Mouse (Mus musculus): ENCODE data around the gene Polr2l.

DNA sequence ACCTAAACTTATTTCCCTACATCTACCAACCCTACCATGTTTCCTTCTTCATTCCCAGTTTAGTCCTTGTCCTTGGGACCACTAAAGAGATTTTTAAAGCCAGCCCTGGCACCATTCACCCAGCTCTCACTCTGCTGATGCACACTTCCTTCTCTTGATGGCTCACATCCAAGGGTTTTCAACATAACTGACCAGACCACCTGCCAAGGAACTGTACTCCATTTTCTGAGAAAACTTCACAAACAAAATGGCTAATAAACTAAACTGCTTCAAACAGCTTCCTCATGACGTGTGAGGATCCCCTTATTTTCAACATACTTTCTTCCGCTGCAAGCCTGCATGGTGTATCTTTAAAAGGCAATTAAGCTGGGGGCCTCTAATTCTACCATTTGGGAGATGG, 21.3 kb downstream of the Polr2l start:
- TF ChIP-seq POLR2A (IDR thresholded peaks at IDR 0.05; ENCODE audit: low read depth, low read length) (no peak), CTCF (conservative IDR thresholded peaks at IDR 0.05; ENCODE audit: insufficient read depth, insufficient read length, low read depth, low read length) (no peak)

Measured in kidney, adult 2 months (tissue).